Mouse (Mus musculus) bone marrow, adult 2 months (tissue): Measurements from ENCODE around the gene Aim2. TPM values are rescaled to one million over a fixed set of nuclear protein-coding genes. Genes with fewer than 3 reads are reported as not detected.

ENCODE experiments used
- H3K27ac ChIP-seq: fragments of 200-500 bp; 2 replicates; pipeline ENCODE4 v1.5.1; 2012; ENCODE audit warnings: low read depth, mild to moderate bottlenecking, control low read depth, inconsistent platforms, low read length; ENCODE audit not compliant: control insufficient read depth, poor library complexity, insufficient read depth
- H3K4me1 ChIP-seq: fragments of 200-500 bp; 2 replicates; pipeline ENCODE4 v1.6.1; 2011; ENCODE audit warnings: low read length; ENCODE audit not compliant: control insufficient read depth, insufficient read depth
- H3K4me3 ChIP-seq: fragments of 200-500 bp; replicated peaks from 2 replicates; pipeline ENCODE3; 2011; ENCODE audit warnings: mild to moderate bottlenecking, low read depth, low read length, control low read depth; ENCODE audit not compliant: control insufficient read depth
- CTCF ChIP-seq: fragments of 200-500 bp; IDR thresholded peaks from 2 replicates; pipeline ENCODE4 v1.5.1; 2011; ENCODE audit warnings: low read length, control low read depth; ENCODE audit not compliant: control insufficient read depth, insufficient read depth
- POLR2A ChIP-seq: fragments of 200-500 bp; IDR thresholded peaks from 2 replicates; pipeline ENCODE4 v1.6.1; 2011; ENCODE audit warnings: low read depth, mild to moderate bottlenecking, control low read depth, low read length, borderline replicate concordance; ENCODE audit not compliant: control insufficient read depth
- WGBS: fragments of 180-500 bp; shearing (Covaris S2); methylation state at CpG from one replicate; pipeline ENCODE4 v1.1.7; 2018; 5-methylcytosine and 5-hydroxymethylcytosine counted together
- polyA plus RNA-seq: library from polyadenylated mRNA; stranded (reverse); fragments of >200 nt; gene quantifications from 2 replicates; pipeline ENCODE4 v1.2.4, GENCODE M21; 2011; ENCODE audit warnings: low replicate concordance; ENCODE audit not compliant: missing spikeins, insufficient read depth, insufficient read length

Aim2 gene
- polyA plus RNA-seq, 1 experiment = 29.2 TPM

DNA sequence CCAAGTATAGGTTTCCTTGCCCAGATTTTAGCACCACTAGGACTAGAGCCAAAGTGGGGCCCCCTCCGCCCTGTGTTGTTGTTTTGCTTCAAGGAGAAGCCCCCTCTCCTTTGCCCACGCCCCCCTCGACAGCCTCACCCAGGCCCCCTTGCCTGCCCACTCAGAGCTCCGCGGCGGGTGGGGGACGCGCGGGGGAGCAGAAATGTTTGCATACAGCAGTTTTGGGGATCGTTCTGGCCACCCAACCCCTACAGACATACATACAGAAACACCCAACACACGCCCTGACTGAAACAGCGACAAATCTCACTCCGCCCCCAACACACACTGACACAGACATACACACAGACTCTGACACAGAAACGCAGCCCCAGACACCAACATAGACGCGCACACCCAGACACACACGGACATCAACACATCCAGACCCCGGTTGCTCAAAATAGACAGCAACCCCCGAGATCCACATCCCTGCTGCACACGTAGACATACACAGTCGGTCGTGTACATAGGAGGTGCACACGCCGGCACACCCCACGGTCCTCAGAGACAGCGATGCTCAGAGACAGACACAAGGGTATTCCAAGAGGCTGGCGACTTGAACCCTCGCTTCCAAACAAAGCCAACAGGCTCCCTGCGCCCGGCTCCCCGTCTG is 16.1 kb downstream of the Aim2 start:
- WGBS = 1% methylated on average over 31 of the region's 31 CpGs
- H3K27ac ChIP-seq = no peak overlapping the region
- H3K4me3 ChIP-seq = no peak overlapping the region
- peaks cover 1% of the 10 kb centered on the region; the same call in 1 of the 2 replicates for H3K4me1 ChIP-seq
- no peak for TF ChIP-seq POLR2A
- no peak for TF ChIP-seq CTCF

DNA sequence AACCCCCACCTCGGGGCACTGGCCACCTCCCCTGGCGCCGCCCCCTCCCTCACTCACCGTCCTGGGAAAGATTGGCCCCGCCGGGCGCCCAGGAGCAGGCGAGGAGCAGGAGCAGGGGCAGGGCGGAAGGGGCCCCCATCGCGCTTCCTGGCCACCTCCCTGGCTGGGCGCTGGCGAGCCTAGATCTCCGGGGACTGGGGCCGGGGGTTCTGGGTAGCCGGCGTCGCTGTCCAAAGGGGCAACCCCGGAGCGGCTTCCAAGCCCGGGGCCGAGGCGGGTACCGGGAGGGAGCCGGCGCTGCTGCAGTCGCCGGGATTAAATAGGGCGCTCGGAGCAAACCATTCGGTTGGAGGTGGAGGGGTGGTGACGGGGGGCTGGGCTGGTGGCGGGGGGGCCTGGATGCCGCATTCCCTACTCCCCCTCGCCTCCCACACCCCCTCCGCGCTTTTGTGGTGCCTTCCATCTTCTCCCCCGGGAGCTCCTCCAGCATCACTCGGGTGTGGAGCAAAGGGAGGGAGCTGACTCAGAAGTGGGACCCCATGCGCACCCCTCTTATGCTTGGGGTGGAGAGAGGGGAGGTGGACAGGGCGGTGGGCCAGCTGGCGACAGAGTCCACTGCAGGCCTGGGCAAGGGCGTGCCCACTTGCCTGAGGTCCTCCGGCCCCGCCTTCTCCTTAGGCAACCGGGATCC is 16.8 kb downstream of the Aim2 start, which contains the start of gene Cadm3:
Cadm3 (minus strand) TSS at position 340 of the 691 bp plus-strand sequence.
- peaks cover 1% of the 10 kb centered on the region; the same call in 1 of the 2 replicates for H3K4me1 ChIP-seq
- no peak for TF ChIP-seq CTCF
- no peak for TF ChIP-seq POLR2A
- no peak within 1 kb of the TSS for H3K4me3 ChIP-seq
- WGBS = 4% methylated on average over 44 of the region's 46 CpGs
- no peak within 1 kb of the TSS; the same call in 1 of the 2 replicates for H3K27ac ChIP-seq

DNA sequence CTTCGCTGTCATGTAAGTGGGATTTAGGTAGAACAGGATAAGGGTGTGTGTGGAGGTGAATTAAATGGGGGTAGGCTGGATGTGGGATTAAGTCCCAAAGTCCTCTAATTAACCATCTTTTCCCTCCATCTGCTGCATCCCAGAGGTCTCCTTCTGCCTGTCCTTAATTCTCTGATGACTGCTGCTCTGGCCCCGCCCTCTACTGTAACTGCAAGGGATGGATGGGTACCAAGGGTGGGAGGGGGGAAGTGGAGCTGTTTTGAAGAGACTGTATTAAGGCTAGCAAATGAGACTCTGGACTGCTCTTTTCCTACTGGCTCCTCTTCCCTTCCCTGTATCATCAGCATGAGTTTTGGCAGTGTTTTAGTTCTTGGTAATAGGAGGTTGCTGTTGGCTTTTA is 18.9 kb downstream of the Aim2 start:
- no peak for TF ChIP-seq POLR2A
- no peak for TF ChIP-seq CTCF
- H3K4me1 ChIP-seq = peaks cover 1% of the 10 kb centered on the region; the same call in 1 of the 2 replicates
- H3K4me3 ChIP-seq = no peak overlapping the region
- WGBS = 56% methylated on average over 2 of the region's 2 CpGs
- no peak overlapping the region for H3K27ac ChIP-seq

DNA sequence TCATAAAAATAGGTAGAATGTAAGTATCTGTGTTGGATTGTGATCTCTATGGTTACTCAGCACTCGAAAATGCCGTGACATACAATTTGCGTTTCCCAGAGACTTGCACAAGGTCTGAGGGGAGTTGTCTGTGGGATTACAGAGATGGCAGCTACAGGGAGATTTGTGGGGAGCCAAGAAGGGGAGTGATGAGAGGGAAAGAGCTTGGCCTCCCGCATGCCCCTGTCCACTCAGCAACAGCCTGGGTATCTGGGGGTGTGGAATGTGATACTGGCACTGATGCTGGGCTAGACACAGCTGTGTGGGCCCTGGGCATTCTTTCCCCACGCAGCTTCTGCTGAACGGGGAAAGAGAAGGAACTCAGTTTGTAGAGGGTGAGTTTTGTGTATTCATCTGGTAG is 19.8 kb downstream of the Aim2 start:
- no peak overlapping the region for H3K27ac ChIP-seq
- no peak overlapping the region for H3K4me3 ChIP-seq
- peaks cover 1% of the 10 kb centered on the region; the same call in 1 of the 2 replicates for H3K4me1 ChIP-seq
- no peak for TF ChIP-seq CTCF
- no peak for TF ChIP-seq POLR2A
- 69% methylated on average over 6 of the region's 6 CpGs for WGBS

DNA sequence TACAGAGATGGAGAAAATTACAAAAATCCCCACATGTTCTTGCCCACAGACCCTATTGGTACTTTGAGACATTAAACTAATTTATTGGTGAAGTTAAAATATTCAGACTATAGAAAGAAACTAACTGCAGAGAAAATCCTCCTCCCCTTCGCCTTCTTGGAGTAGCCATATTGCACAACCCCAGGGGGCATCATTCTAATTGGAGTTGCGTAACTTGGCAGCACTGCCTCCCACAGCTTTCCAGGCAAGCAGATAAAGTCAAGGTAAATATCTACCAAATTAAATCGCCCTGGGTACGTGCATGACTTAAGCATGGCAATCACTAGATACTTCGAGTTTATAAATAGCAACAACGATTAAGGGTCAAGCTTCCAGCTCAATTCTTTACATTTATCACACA is 20.9 kb downstream of the Aim2 start:
- peaks cover 1% of the 10 kb centered on the region; the same call in 1 of the 2 replicates for H3K4me1 ChIP-seq
- no peak overlapping the region for H3K27ac ChIP-seq
- WGBS = 71% methylated on average over 6 of the region's 6 CpGs
- no peak for TF ChIP-seq CTCF
- no peak overlapping the region for H3K4me3 ChIP-seq

DNA sequence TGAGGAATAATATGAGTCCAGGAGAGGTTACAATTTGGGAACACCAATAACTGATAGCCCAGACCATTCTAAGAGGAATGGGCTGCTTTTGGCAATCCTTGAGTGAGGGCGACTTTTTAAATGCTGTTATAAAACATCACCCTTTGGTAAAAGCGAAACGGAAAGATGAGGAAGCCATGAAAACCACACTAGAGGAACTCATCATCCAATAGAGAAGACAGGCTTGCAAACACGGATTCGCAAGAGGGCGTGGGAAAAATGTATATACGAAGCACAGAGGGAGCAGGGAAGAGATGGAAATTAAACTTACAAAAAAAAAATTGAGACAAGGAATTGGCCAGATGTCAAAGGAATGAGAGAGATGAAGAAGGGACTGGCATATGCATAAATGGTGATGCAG is 23.3 kb downstream of the Aim2 start:
- Histone ChIP-seq H3K4me3 (no peak overlapping the region), H3K27ac (no peak overlapping the region), H3K4me1 (no peaks in the 10 kb centered on the region)
- TF ChIP-seq CTCF = no peak
- no peak for TF ChIP-seq POLR2A
- 4% methylated on average over 7 of the region's 7 CpGs for WGBS

DNA sequence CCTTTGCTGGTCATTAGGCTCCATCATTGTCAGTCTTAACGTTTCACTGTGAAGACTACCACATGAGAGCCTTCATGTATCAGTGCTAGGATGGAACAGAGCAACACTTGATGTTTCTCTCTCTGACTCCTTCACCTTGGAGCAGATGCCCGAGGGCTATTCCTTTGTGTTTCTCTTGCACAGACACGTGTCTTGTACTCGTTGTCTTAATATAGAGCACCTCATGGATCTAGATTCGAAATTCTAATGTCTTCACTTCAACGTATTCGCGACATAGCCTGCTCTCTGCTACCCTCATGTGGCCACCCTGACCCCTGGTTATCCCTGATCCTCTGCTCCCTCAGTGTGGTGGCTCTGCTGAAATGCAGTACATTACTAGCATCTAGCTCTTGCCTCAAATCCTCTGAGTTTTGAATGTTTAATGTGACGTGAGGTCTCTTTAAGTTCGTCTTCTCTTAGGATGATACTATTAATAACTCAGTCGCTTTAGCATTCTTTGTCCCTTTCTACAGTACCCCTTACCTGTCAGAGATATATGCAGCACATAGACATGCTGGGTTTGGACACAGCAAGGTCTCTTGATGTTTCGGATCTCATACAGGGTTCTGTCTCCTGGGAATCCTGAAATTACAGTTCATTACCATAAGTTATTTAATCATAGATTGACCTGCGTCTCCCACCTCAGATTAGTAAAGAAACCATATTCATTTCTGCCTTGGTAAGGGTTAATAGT is 26.9 kb downstream of the Aim2 start:
- TF ChIP-seq POLR2A (no peak), CTCF (peak; percentile 75)
- no peak overlapping the region for H3K27ac ChIP-seq
- H3K4me3 ChIP-seq = no peak overlapping the region
- no peaks in the 10 kb centered on the region for H3K4me1 ChIP-seq
- WGBS = 22% methylated on average over 13 of the region's 13 CpGs

DNA sequence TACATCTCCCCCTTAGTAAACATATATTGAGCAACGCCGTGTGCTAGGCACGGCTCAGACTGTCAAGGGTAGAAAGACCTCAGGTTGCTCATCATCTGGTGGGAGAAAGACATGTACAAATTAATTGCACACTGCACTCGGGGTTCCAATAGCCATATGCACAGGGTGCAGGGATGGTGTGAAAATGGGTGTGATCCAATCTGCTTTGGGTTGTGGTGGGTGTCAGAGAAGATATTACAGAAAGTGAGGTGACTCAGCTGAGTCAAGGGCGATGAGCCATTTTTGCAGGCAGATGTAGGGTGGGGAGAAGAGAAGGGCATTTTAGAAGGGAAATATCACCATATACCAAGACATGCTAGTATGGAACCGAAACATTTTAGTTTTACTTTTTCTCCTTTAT is 30.8 kb downstream of the Aim2 start:
- 76% methylated on average over 6 of the region's 6 CpGs for WGBS
- Histone ChIP-seq H3K27ac (no peak overlapping the region), H3K4me1 (no peaks in the 10 kb centered on the region), H3K4me3 (no peak overlapping the region)
- no peak for TF ChIP-seq CTCF
- TF ChIP-seq POLR2A = no peak
